Mouse (Mus musculus) kidney, embryonic 15.5 days (tissue): Measurements from ENCODE around the gene Uchl1. TPM values are rescaled to one million over a fixed set of nuclear protein-coding genes. Genes with fewer than 3 reads are reported as not detected.

Experiments
- ATAC-seq: fragments of 200-750 bp; cut with Nextera tagmentation; replicated peaks from 2 replicates; pipeline ENCODE4 v1.8.0; 2017; ENCODE audit warnings: moderate TSS enrichment; ENCODE audit not compliant: low FRiP score
- H3K27ac ChIP-seq: fragments of 300-500 bp; sonication (generic); 2 replicates; pipeline ENCODE4 v1.5.1; 2015; ENCODE audit warnings: mild to moderate bottlenecking, inconsistent platforms
- H3K27me3 ChIP-seq: fragments of 300-500 bp; sonication (generic); 2 replicates; pipeline ENCODE4 v1.6.1; 2015; ENCODE audit warnings: inconsistent platforms
- H3K36me3 ChIP-seq: fragments of 300-500 bp; sonication (generic); 2 replicates; pipeline ENCODE4 v1.6.1; 2015; ENCODE audit warnings: inconsistent platforms
- H3K4me1 ChIP-seq: fragments of 300-500 bp; sonication (generic); 2 replicates; pipeline ENCODE4 v1.6.1; 2015; ENCODE audit warnings: inconsistent platforms
- H3K4me2 ChIP-seq: fragments of 300-500 bp; sonication (generic); 2 replicates; pipeline ENCODE4 v1.6.1; 2015; ENCODE audit warnings: moderate library complexity, mild to moderate bottlenecking, inconsistent platforms
- H3K4me3 ChIP-seq: fragments of 300-500 bp; sonication (generic); replicated peaks from 2 replicates; pipeline ENCODE4 v1.5.1; 2015; ENCODE audit warnings: mild to moderate bottlenecking, inconsistent platforms
- H3K9ac ChIP-seq: fragments of 300-500 bp; sonication (generic); 2 replicates; pipeline ENCODE4 v1.6.1; 2015; ENCODE audit warnings: mild to moderate bottlenecking, inconsistent platforms
- H3K9me3 ChIP-seq: fragments of 300-500 bp; sonication (generic); replicated peaks from 2 replicates; pipeline ENCODE4 v1.6.1; 2016; ENCODE audit warnings: inconsistent platforms
- WGBS: fragments of 180-500 bp; shearing (Covaris S2); methylation state at CpG from one replicate; pipeline ENCODE4 v1.1.7; 2015; ENCODE audit warnings: mixed read lengths; 5-methylcytosine and 5-hydroxymethylcytosine counted together
- polyA plus RNA-seq: library from polyadenylated mRNA; unstranded; fragments of >200 nt; fragmentation: Nextera tagmentation; extraction: Ambion mirVana; gene quantifications from 2 replicates; pipeline ENCODE4 v1.2.1, GENCODE M21; 2015

The Uchl1 gene
- polyA plus RNA-seq, 1 experiment from 2014 or later, result 94.5 TPM

DNA sequence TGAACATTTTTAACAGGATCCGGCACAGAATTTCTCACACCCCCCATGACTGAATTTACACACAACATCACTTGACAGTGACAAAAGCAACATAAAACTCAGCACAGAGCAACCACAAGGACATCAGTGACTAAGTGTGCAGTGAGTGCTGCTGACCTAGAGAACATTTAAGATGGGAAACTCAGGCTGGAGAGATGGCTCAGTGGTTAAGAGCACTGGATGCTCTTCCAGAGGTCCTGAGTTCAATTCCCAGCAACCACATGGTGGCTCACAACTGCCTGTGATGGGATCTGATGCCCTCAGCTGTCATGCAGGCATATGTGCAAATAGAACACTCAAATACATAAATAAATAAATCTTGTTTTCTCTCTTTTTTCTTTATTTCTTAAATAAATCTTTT is 57.7 kb downstream of the Uchl1 start:
- WGBS, result 92% methylated on average over 1 of the region's 1 CpGs

More for the DNA sequence above, 57.7 kb downstream of the Uchl1 start:
- H3K9ac ChIP-seq, result no peak overlapping the region
- ATAC-seq, result no peak
- H3K4me2 ChIP-seq, result no peak overlapping the region
- H3K4me1 ChIP-seq, result 0 out of 2 replicates have a peak, but pooled peaks cover 4% of the 10 kb centered on the region
- no peaks in the 10 kb centered on the region for H3K27me3 ChIP-seq
- H3K9me3 ChIP-seq, result no peaks in the 10 kb centered on the region
- no peak overlapping the region for H3K4me3 ChIP-seq
- H3K36me3 ChIP-seq, result no peaks in the 10 kb centered on the region
- no peak overlapping the region for H3K27ac ChIP-seq

Other genes with a start within 250 kb of the Uchl1 start
- 57.5 and 65.4 TPM in 2 replicates for gene Apbb2, start 57.3 kb upstream of the Uchl1 start, polyA plus RNA-seq
- gene Limch1, start 69.7 kb downstream of the Uchl1 start, polyA plus RNA-seq, result 35.1 and 39.1 TPM in 2 replicates